Mouse (Mus musculus) intestine, embryonic 16.5 days (tissue): ENCODE measurements around the gene Ssh2. TPM values are rescaled to one million over a fixed set of nuclear protein-coding genes. Genes with fewer than 3 reads are reported as not detected.
"Not testable (repeated sequence)": the region's sequence is repeated elsewhere in the genome, so short reads cannot be mapped to it uniquely, and the experiment has no call there.

Source experiments
- ATAC-seq: fragments of 200-750 bp; cut with Nextera tagmentation; 2 replicates; pipeline ENCODE4 v1.8.0; 2017; ENCODE audit warnings: moderate TSS enrichment, moderate library complexity
- H3K27ac ChIP-seq: fragments of 300-500 bp; sonication (generic); 2 replicates; pipeline ENCODE4 v1.5.1; 2014; ENCODE audit warnings: mild to moderate bottlenecking, low read length
- H3K27me3 ChIP-seq: fragments of 300-500 bp; sonication (generic); replicated peaks from 2 replicates; pipeline ENCODE4 v1.6.1; 2014; ENCODE audit warnings: low read length, control low read depth, mixed read lengths; ENCODE audit not compliant: control insufficient read depth, insufficient read depth
- H3K36me3 ChIP-seq: fragments of 300-500 bp; sonication (generic); 2 replicates; pipeline ENCODE4 v1.6.1; 2014; ENCODE audit warnings: low read length, control low read depth; ENCODE audit not compliant: control insufficient read depth, insufficient read depth
- H3K4me1 ChIP-seq: fragments of 300-500 bp; sonication (generic); 2 replicates; pipeline ENCODE4 v1.6.1; 2014; ENCODE audit warnings: low read length, control low read depth, mixed read lengths; ENCODE audit not compliant: control insufficient read depth, insufficient read depth
- H3K4me2 ChIP-seq: fragments of 300-500 bp; sonication (generic); 2 replicates; pipeline ENCODE4 v1.6.1; 2014; ENCODE audit warnings: low read depth, low read length, control low read depth
- H3K4me3 ChIP-seq: fragments of 300-500 bp; sonication (generic); 2 replicates; pipeline ENCODE4 v1.5.1; 2014; ENCODE audit warnings: mild to moderate bottlenecking, low read length
- H3K9ac ChIP-seq: fragments of 300-500 bp; sonication (generic); 2 replicates; pipeline ENCODE4 v1.6.1; 2014; ENCODE audit warnings: low read depth, low read length
- H3K9me3 ChIP-seq: fragments of 300-500 bp; sonication (generic); 2 replicates; pipeline ENCODE4 v1.6.1; 2016; ENCODE audit warnings: low read length, control low read depth; ENCODE audit not compliant: control insufficient read depth
- WGBS: fragments of 180-500 bp; shearing (Covaris S2); extraction: QIAGEN DNeasy Blood & Tissue Kit; methylation state at CpG from one replicate; pipeline ENCODE4 v1.1.7; 2014; 5-methylcytosine and 5-hydroxymethylcytosine counted together
- polyA plus RNA-seq: library from polyadenylated mRNA; unstranded; fragments of >200 nt; fragmentation: Nextera tagmentation; extraction: Ambion mirVana; gene quantifications from 2 replicates; pipeline ENCODE4 v1.2.1, GENCODE M21; 2015

Gene Ssh2
- polyA plus RNA-seq, 1 experiment from 2014 or later: 5.0 TPM

DNA sequence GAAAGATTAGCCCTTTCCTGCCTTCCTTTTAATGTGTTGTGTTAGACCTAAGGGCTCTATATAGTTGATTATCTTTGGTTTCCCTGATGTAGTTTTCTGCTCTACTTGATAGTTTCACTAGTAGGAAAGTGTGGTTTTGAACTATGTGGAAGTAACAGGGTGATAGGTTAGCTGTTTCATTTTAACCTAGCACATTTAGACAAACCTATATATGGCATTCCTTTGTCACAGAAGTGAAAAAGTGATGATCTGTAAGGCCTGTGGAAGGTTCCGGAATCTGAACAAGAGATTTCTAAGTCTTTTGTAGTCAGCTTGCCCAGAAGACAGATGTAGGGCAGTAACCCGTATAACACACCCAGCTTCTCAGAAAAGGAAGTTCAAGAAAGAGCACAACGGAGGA lies 155.0 kb downstream of the Ssh2 start:
- no peaks in the 10 kb centered on the region; the same call in 1 of the 2 replicates for H3K4me1 ChIP-seq
- H3K4me3 ChIP-seq: no peak overlapping the region
- no peaks in the 10 kb centered on the region for H3K36me3 ChIP-seq
- no peaks in the 10 kb centered on the region for H3K27me3 ChIP-seq
- H3K4me2 ChIP-seq: no peak overlapping the region
- H3K9me3 ChIP-seq: no peaks in the 10 kb centered on the region
- H3K27ac ChIP-seq: no peak overlapping the region
- H3K9ac ChIP-seq: no peak overlapping the region
- ATAC-seq: no peak
- 78% methylated on average over 3 of the region's 3 CpGs for WGBS

DNA sequence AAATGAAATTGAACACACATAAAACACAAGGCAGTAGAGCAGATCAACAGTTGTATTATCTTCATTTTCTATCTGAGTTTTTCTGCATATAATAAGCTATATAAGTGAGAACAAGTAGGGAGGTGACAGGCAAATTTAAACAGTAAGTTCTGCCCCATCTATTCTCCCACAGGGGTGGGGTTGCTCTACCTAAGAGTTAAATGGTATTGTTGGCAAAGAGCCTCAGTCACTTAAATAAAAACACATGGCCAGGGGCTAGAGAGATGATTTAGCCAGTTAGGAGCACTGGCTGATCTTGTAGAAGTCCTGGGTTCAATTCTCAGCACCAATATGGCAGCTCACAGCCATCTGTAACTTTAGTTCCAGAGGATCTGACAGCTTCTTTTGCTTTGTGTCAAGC lies 155.6 kb downstream of the Ssh2 start:
- H3K9me3 ChIP-seq: no peaks in the 10 kb centered on the region

DNA sequence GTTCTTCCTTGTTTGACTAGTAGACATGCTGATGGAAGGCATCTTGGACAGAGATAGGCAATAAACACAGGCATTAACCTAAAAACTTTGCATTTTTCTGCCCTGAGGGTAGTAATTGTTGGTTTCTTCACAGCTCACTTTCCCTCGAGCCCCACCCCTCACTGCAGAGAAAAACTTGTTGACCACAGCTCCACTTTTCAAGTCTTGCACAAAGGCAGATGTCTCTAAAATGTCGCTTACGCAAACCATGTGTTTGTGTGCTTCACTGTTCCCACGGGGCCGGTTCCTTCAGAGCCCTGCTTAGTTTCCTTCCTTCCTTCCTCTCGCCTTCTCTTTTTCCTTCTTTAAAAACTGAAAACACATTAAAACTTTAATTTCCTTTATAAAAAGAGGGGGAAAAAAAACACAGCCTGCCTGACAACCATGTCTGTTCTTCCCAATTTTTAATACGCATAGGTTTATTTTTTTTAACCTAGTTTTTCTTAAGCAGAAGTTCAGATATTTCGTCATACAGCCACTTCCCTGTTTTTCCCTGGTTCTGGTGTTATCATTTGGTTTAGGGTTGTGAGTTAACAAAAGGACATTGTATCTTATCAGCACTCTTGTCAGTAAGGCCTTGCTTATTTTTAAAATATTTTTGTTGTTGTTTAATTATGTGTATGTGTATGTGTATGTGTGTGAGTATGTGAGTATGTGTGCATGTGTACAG lies 156.3 kb downstream of the Ssh2 start:
- Histone ChIP-seq H3K27me3 (no peaks in the 10 kb centered on the region), H3K4me3 (no peak overlapping the region), H3K4me1 (no peaks in the 10 kb centered on the region; the same call in 1 of the 2 replicates), H3K36me3 (no peaks in the 10 kb centered on the region), H3K9ac (no peak overlapping the region), H3K4me2 (no peak overlapping the region), H3K27ac (no peak overlapping the region), H3K9me3 (no peaks in the 10 kb centered on the region)
- 57% methylated on average over 8 of the region's 8 CpGs for WGBS
- ATAC-seq: no peak

More for the DNA sequence above, 155.6 kb downstream of the Ssh2 start:
- H3K36me3 ChIP-seq: no peaks in the 10 kb centered on the region
- H3K4me1 ChIP-seq: no peaks in the 10 kb centered on the region; the same call in 1 of the 2 replicates
- H3K4me2 ChIP-seq: no peak overlapping the region
- no peak for ATAC-seq
- H3K27me3 ChIP-seq: no peaks in the 10 kb centered on the region
- no peak overlapping the region for H3K4me3 ChIP-seq
- H3K27ac ChIP-seq: no peak overlapping the region
- no peak overlapping the region for H3K9ac ChIP-seq

DNA sequence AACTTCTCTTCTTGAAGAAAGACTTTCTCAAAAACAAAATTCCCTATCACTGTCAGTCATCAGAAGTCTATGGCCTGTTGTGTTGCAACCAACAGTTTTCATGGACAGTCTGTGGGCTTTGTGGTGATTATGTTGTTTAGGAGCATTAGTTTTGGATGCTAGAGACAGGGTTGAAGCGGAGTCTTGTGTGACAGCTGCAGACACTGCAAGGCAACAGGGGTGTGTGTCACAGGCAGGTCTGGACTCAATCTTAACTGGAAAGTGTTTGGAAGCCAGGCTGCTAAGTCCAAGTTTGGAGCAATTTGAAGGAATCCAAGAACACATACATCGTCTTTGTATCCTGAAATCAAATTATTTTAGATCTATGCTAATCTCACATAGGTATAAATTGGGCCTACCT lies 162.5 kb downstream of the Ssh2 start:
- 86% methylated on average over 2 of the region's 2 CpGs for WGBS
- H3K36me3 ChIP-seq: no peaks in the 10 kb centered on the region
- no peak overlapping the region for H3K27ac ChIP-seq
- H3K9me3 ChIP-seq: no peaks in the 10 kb centered on the region
- no peak for ATAC-seq
- H3K9ac ChIP-seq: no peak overlapping the region
- no peak overlapping the region for H3K4me2 ChIP-seq
- H3K27me3 ChIP-seq: no peaks in the 10 kb centered on the region
- no peaks in the 10 kb centered on the region for H3K4me1 ChIP-seq
- no peak overlapping the region for H3K4me3 ChIP-seq

DNA sequence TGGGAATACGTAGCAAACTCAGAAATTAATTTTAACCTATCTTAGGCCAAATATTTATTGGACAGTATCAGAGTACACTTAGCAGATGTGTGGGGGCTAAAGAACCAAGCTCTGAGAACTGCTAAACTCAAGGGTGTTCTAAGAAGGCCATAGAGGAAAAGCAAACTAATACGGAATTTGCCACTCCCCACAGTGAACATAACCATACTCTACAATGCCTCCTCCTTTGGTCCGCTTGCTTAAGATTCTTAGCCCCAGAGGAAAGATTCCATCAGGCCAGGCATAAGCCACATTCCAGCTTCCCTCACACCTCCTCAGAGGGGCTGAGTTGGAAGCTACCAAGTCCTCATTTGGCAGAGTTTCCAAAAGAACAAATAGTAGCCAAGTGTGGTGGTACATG lies 165.1 kb downstream of the Ssh2 start:
- Histone ChIP-seq H3K27me3 (no peaks in the 10 kb centered on the region), H3K9ac (no peak overlapping the region), H3K36me3 (no peaks in the 10 kb centered on the region), H3K4me3 (no peak overlapping the region), H3K27ac (no peak overlapping the region), H3K9me3 (no peaks in the 10 kb centered on the region), H3K4me2 (no peak overlapping the region), H3K4me1 (no peaks in the 10 kb centered on the region; the same call in 1 of the 2 replicates)
- WGBS: 81% methylated on average over 3 of the region's 3 CpGs
- no peak for ATAC-seq

DNA sequence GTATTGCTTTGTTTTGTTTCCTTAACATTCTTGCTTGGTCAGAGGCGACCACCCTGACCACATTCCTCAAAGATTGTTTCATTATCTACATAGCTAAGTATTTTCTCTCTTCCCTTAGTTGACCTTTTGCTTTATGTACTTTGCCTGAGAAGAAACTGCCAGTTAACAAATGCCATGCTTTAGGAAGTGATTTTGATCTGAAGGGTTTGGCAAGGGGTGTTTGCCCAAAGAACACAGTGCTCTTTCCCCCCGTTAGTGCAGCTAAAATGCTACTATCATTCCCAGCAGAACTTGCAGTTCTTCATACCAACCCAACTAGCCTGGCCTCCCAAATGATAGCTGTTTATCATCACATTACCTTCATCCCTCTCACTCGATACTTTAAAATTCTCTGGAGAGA lies 168.1 kb downstream of the Ssh2 start:
- WGBS: 54% methylated on average over 3 of the region's 3 CpGs
- H3K27ac ChIP-seq: no peak overlapping the region

DNA sequence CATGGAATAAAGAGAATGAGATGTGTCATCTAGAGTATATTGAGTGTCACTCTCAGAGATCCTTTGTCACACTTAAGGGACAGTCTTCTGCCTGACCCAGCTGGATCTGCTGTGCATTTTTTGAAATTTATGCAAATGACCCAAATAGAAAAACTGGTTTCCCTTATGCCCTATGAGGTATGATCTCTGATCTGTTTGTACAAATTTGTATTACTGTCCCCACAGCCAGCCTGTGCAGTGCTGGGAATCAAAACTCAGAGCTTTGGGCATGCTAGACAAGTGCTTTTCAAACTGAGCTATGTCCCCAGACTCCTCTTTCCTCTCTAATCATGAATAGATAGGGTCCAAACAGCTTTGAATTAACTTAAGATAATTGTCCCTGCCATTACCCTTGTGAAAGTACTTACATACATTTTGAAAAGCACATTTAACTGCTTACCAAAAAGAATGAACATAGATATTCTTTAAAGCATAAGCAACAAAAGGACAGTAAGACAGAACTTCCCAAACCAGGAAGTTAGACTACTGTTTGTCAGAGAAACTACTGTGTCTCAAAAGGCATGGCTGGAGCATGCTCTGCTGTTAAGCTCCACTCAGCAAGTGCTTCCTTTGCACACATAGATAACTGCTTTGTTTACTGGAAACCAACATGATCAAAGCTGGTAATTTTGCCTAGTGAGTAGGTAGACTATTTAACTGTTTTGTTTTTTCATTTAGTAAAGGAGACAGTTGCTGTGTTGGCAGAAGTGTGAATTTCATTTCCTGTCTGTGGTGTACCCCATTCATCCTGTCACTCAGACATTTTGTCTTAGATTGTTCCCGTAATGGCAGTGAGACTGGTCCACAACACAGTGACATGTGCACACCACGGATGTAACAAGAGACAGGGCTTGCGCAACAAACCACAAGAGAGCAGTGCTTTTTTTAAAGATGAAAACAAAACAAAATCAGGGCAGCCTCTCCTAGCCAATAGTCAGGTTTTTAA lies 169.9 kb downstream of the Ssh2 start:
- Histone ChIP-seq H3K36me3 (no peaks in the 10 kb centered on the region), H3K4me1 (no peaks in the 10 kb centered on the region; the same call in 1 of the 2 replicates), H3K9me3 (no peaks in the 10 kb centered on the region), H3K9ac (no peak overlapping the region), H3K4me2 (no peak overlapping the region), H3K27ac (0 out of 2 replicates have a peak overlapping the region, but pooled peaks have one; percentile 26), H3K4me3 (no peak overlapping the region), H3K27me3 (no peaks in the 10 kb centered on the region)
- no peak for ATAC-seq
- WGBS: 53% methylated on average over 3 of the region's 3 CpGs

More for the DNA sequence above, 168.1 kb downstream of the Ssh2 start:
- no peaks in the 10 kb centered on the region for H3K27me3 ChIP-seq
- H3K4me1 ChIP-seq: no peaks in the 10 kb centered on the region; the same call in 1 of the 2 replicates
- ATAC-seq: no peak
- no peaks in the 10 kb centered on the region for H3K36me3 ChIP-seq
- no peak overlapping the region for H3K4me3 ChIP-seq
- no peak overlapping the region for H3K4me2 ChIP-seq
- no peak overlapping the region for H3K9ac ChIP-seq
- H3K9me3 ChIP-seq: no peaks in the 10 kb centered on the region

DNA sequence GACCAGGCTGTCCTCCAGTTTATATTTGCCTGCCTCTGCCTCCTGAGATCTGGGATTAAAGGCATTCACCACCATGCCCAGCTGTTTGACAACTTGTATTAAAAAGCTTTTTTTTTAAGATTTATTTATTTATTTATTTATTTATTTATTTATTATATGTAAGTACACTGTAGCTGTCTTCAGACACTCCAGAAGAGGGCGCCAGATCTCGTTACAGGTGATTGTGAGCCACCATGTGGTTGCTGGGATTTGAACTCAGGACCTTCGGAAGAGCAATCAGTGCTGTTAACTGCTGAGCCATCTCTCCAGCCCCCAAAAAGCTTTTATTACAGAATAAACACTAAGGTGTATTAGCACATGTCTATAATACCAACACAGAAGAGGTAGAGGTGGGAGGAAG lies 172.1 kb downstream of the Ssh2 start:
- not testable (repeated sequence) for H3K4me3 ChIP-seq, H3K36me3 ChIP-seq, H3K9ac ChIP-seq, H3K4me2 ChIP-seq, H3K4me1 ChIP-seq, H3K27me3 ChIP-seq, H3K27ac ChIP-seq, H3K9me3 ChIP-seq, ATAC-seq
- 97% methylated on average over 3 of the region's 3 CpGs for WGBS

DNA sequence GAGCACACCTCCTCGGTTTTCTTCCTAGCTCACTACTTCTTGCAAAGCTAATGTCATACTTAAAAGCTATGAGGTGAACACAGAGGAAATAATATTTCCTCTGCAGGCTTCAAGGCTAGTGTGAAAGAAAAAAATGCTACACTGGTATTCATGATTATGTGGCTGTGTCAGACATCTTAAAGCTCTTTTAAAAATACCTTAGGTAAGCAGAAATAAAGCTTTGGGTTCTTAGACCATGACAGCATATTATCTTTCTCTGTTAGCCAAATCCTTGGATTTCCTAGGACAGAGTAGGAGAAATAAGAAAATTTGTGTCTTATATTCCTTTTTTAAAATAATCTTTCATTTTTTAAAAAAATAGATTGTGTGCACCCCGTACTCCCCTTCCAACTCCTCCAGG lies 179.5 kb downstream of the Ssh2 start:
- H3K36me3 ChIP-seq: no peaks in the 10 kb centered on the region
- no peak for ATAC-seq
- H3K9me3 ChIP-seq: no peaks in the 10 kb centered on the region
- no peak overlapping the region for H3K4me3 ChIP-seq
- WGBS: 77% methylated on average over 2 of the region's 2 CpGs
- no peaks in the 10 kb centered on the region for H3K27me3 ChIP-seq
- no peak overlapping the region for H3K4me2 ChIP-seq
- no peaks in the 10 kb centered on the region for H3K4me1 ChIP-seq
- no peak overlapping the region for H3K9ac ChIP-seq
- H3K27ac ChIP-seq: no peak overlapping the region
